Mouse (Mus musculus): ENCODE results near the gene Pced1b. TPM values are rescaled to one million over a fixed set of nuclear protein-coding genes. Genes with fewer than 3 reads are reported as not detected.

Gene Pced1b
- polyA plus RNA-seq, 1 experiment from 2014 or later, result 2.6 TPM

GRCm38 (mm10) chr15:97407496-97408454, 160.9 kb downstream of the Pced1b start:
- Histone ChIP-seq H3K4me2 (ENCODE audit: low read length) (no peak overlapping the region), H3K36me3 (ENCODE audit: control insufficient read depth, insufficient read depth, low read length) (no peaks in the 10 kb centered on the region), H3K4me3 (ENCODE audit: control insufficient read depth in 1 of 2, insufficient read depth in 1 of 2, low read depth in 1 of 2, low read length in 2 of 2) (no peak overlapping the region), H3K9ac (ENCODE audit: low read length) (no peak overlapping the region), H3K27me3 (ENCODE audit: control insufficient read depth, insufficient read depth, low read length) (no peaks in the 10 kb centered on the region), H3K4me1 (ENCODE audit: control insufficient read depth in 2 of 2, insufficient read depth in 2 of 2, low read length in 2 of 2) (no peaks in the 10 kb centered on the region), H3K9me3 (ENCODE audit: control insufficient read depth, low read length) (peaks cover under 1% of the 10 kb centered on the region; the same call in 1 of the 2 replicates), H3K27ac (replicated peaks in 1 of 2; ENCODE audit: control insufficient read depth in 1 of 2, insufficient read depth in 1 of 2, low read depth in 2 of 2, low read length in 2 of 2) (no peak overlapping the region)
- no peak for ATAC-seq (ENCODE audit: insufficient number of reproducible peaks, insufficient read depth, low FRiP score, low read depth)
- WGBS, result 57% methylated on average over 17 of the region's 17 CpGs

GRCm38 (mm10) chr15:97411136-97411535, 164.2 kb downstream of the Pced1b start:
- WGBS, result 77% methylated on average over 2 of the region's 2 CpGs
- no peaks in the 10 kb centered on the region for H3K4me1 ChIP-seq (ENCODE audit: control insufficient read depth in 2 of 2, insufficient read depth in 2 of 2, low read length in 2 of 2)
- H3K9ac ChIP-seq (ENCODE audit: low read length), result no peak overlapping the region
- no peaks in the 10 kb centered on the region for H3K36me3 ChIP-seq (ENCODE audit: control insufficient read depth, insufficient read depth, low read length)
- H3K27ac ChIP-seq (replicated peaks in 1 of 2; ENCODE audit: control insufficient read depth in 1 of 2, insufficient read depth in 1 of 2, low read depth in 2 of 2, low read length in 2 of 2), result no peak overlapping the region
- no peak overlapping the region for H3K4me3 ChIP-seq (ENCODE audit: control insufficient read depth in 1 of 2, insufficient read depth in 1 of 2, low read depth in 1 of 2, low read length in 2 of 2)
- no peaks in the 10 kb centered on the region for H3K27me3 ChIP-seq (ENCODE audit: control insufficient read depth, insufficient read depth, low read length)
- H3K4me2 ChIP-seq (ENCODE audit: low read length), result no peak overlapping the region
- peaks cover 7% of the 10 kb centered on the region; the same call in 1 of the 2 replicates for H3K9me3 ChIP-seq (ENCODE audit: control insufficient read depth, low read length)
- no peak for ATAC-seq (ENCODE audit: insufficient number of reproducible peaks, insufficient read depth, low FRiP score, low read depth)

- 84% methylated on average over 6 of the region's 6 CpGs for WGBS
- no peak for ATAC-seq (ENCODE audit: insufficient number of reproducible peaks, insufficient read depth, low FRiP score, low read depth)
- H3K4me2 ChIP-seq (ENCODE audit: low read length), result no peak overlapping the region
- peaks cover 7% of the 10 kb centered on the region; the same call in 1 of the 2 replicates for H3K9me3 ChIP-seq (ENCODE audit: control insufficient read depth, low read length)
- no peak overlapping the region for H3K9ac ChIP-seq (ENCODE audit: low read length)
- H3K4me3 ChIP-seq (ENCODE audit: control insufficient read depth in 1 of 2, insufficient read depth in 1 of 2, low read depth in 1 of 2, low read length in 2 of 2), result no peak overlapping the region
- H3K4me1 ChIP-seq (ENCODE audit: control insufficient read depth in 2 of 2, insufficient read depth in 2 of 2, low read length in 2 of 2), result no peaks in the 10 kb centered on the region
- H3K36me3 ChIP-seq (ENCODE audit: control insufficient read depth, insufficient read depth, low read length), result no peaks in the 10 kb centered on the region
- no peaks in the 10 kb centered on the region for H3K27me3 ChIP-seq (ENCODE audit: control insufficient read depth, insufficient read depth, low read length)
- no peak overlapping the region for H3K27ac ChIP-seq (replicated peaks in 1 of 2; ENCODE audit: control insufficient read depth in 1 of 2, insufficient read depth in 1 of 2, low read depth in 2 of 2, low read length in 2 of 2)
Observed at GRCm38 (mm10) chr15:97411671-97412070, 164.8 kb downstream of the Pced1b start.

- H3K27ac ChIP-seq (replicated peaks in 1 of 2; ENCODE audit: control insufficient read depth in 1 of 2, insufficient read depth in 1 of 2, low read depth in 2 of 2, low read length in 2 of 2), result no peak overlapping the region
- H3K9me3 ChIP-seq (ENCODE audit: control insufficient read depth, low read length), result peaks cover 7% of the 10 kb centered on the region; the same call in 1 of the 2 replicates
- H3K27me3 ChIP-seq (ENCODE audit: control insufficient read depth, insufficient read depth, low read length), result no peaks in the 10 kb centered on the region
- H3K9ac ChIP-seq (ENCODE audit: low read length), result no peak overlapping the region
- H3K36me3 ChIP-seq (ENCODE audit: control insufficient read depth, insufficient read depth, low read length), result no peaks in the 10 kb centered on the region
- WGBS, result 86% methylated on average over 8 of the region's 8 CpGs
- no peak overlapping the region for H3K4me2 ChIP-seq (ENCODE audit: low read length)
- no peak overlapping the region for H3K4me3 ChIP-seq (ENCODE audit: control insufficient read depth in 1 of 2, insufficient read depth in 1 of 2, low read depth in 1 of 2, low read length in 2 of 2)
- no peaks in the 10 kb centered on the region for H3K4me1 ChIP-seq (ENCODE audit: control insufficient read depth in 2 of 2, insufficient read depth in 2 of 2, low read length in 2 of 2)
- no peak for ATAC-seq (ENCODE audit: insufficient number of reproducible peaks, insufficient read depth, low FRiP score, low read depth)
Observed at GRCm38 (mm10) chr15:97412308-97412707, 165.4 kb downstream of the Pced1b start.

GRCm38 (mm10) chr15:97412861-97413260, 166.0 kb downstream of the Pced1b start:
- H3K36me3 ChIP-seq (ENCODE audit: control insufficient read depth, insufficient read depth, low read length), result no peaks in the 10 kb centered on the region
- WGBS, result 81% methylated on average over 7 of the region's 7 CpGs
- H3K27ac ChIP-seq (replicated peaks in 1 of 2; ENCODE audit: control insufficient read depth in 1 of 2, insufficient read depth in 1 of 2, low read depth in 2 of 2, low read length in 2 of 2), result no peak overlapping the region
- H3K9ac ChIP-seq (ENCODE audit: low read length), result no peak overlapping the region
- ATAC-seq (ENCODE audit: insufficient number of reproducible peaks, insufficient read depth, low FRiP score, low read depth), result no peak
- no peaks in the 10 kb centered on the region for H3K27me3 ChIP-seq (ENCODE audit: control insufficient read depth, insufficient read depth, low read length)
- H3K4me1 ChIP-seq (ENCODE audit: control insufficient read depth in 2 of 2, insufficient read depth in 2 of 2, low read length in 2 of 2), result no peaks in the 10 kb centered on the region
- H3K4me2 ChIP-seq (ENCODE audit: low read length), result no peak overlapping the region
- no peak overlapping the region for H3K4me3 ChIP-seq (ENCODE audit: control insufficient read depth in 1 of 2, insufficient read depth in 1 of 2, low read depth in 1 of 2, low read length in 2 of 2)
- peaks cover 7% of the 10 kb centered on the region; the same call in 1 of the 2 replicates for H3K9me3 ChIP-seq (ENCODE audit: control insufficient read depth, low read length)

- WGBS, result 82% methylated on average over 12 of the region's 12 CpGs
- no peak overlapping the region for H3K27ac ChIP-seq (replicated peaks in 1 of 2; ENCODE audit: control insufficient read depth in 1 of 2, insufficient read depth in 1 of 2, low read depth in 2 of 2, low read length in 2 of 2)
- no peak for ATAC-seq (ENCODE audit: insufficient number of reproducible peaks, insufficient read depth, low FRiP score, low read depth)
- no peak overlapping the region for H3K4me2 ChIP-seq (ENCODE audit: low read length)
- H3K9ac ChIP-seq (ENCODE audit: low read length), result no peak overlapping the region
- peaks cover 7% of the 10 kb centered on the region; the same call in 1 of the 2 replicates for H3K9me3 ChIP-seq (ENCODE audit: control insufficient read depth, low read length)
- H3K36me3 ChIP-seq (ENCODE audit: control insufficient read depth, insufficient read depth, low read length), result no peaks in the 10 kb centered on the region
- no peaks in the 10 kb centered on the region for H3K27me3 ChIP-seq (ENCODE audit: control insufficient read depth, insufficient read depth, low read length)
- H3K4me3 ChIP-seq (ENCODE audit: control insufficient read depth in 1 of 2, insufficient read depth in 1 of 2, low read depth in 1 of 2, low read length in 2 of 2), result no peak overlapping the region
- H3K4me1 ChIP-seq (ENCODE audit: control insufficient read depth in 2 of 2, insufficient read depth in 2 of 2, low read length in 2 of 2), result no peaks in the 10 kb centered on the region
Observed at GRCm38 (mm10) chr15:97414718-97415413, 168.0 kb downstream of the Pced1b start.

- Histone ChIP-seq H3K27ac (replicated peaks in 1 of 2; ENCODE audit: control insufficient read depth in 1 of 2, insufficient read depth in 1 of 2, low read depth in 2 of 2, low read length in 2 of 2) (no peak overlapping the region), H3K4me1 (ENCODE audit: control insufficient read depth in 2 of 2, insufficient read depth in 2 of 2, low read length in 2 of 2) (no peaks in the 10 kb centered on the region), H3K36me3 (ENCODE audit: control insufficient read depth, insufficient read depth, low read length) (no peaks in the 10 kb centered on the region), H3K27me3 (ENCODE audit: control insufficient read depth, insufficient read depth, low read length) (no peaks in the 10 kb centered on the region), H3K4me3 (ENCODE audit: control insufficient read depth in 1 of 2, insufficient read depth in 1 of 2, low read depth in 1 of 2, low read length in 2 of 2) (no peak overlapping the region), H3K9ac (ENCODE audit: low read length) (no peak overlapping the region), H3K4me2 (ENCODE audit: low read length) (no peak overlapping the region), H3K9me3 (ENCODE audit: control insufficient read depth, low read length) (peaks cover 7% of the 10 kb centered on the region; the same call in 1 of the 2 replicates)
- no peak for ATAC-seq (ENCODE audit: insufficient number of reproducible peaks, insufficient read depth, low FRiP score, low read depth)
- 38% methylated on average over 2 of the region's 2 CpGs for WGBS
Observed at GRCm38 (mm10) chr15:97415426-97415946, 168.6 kb downstream of the Pced1b start.

Data from heart, embryonic 14.5 days (tissue).